Mouse (Mus musculus): ENCODE data around the gene Pald1. TPM values are rescaled to one million over a fixed set of nuclear protein-coding genes. Genes with fewer than 3 reads are reported as not detected.

Gene Pald1
- polyA plus RNA-seq, 1 experiment: 6.8 TPM

DNA sequence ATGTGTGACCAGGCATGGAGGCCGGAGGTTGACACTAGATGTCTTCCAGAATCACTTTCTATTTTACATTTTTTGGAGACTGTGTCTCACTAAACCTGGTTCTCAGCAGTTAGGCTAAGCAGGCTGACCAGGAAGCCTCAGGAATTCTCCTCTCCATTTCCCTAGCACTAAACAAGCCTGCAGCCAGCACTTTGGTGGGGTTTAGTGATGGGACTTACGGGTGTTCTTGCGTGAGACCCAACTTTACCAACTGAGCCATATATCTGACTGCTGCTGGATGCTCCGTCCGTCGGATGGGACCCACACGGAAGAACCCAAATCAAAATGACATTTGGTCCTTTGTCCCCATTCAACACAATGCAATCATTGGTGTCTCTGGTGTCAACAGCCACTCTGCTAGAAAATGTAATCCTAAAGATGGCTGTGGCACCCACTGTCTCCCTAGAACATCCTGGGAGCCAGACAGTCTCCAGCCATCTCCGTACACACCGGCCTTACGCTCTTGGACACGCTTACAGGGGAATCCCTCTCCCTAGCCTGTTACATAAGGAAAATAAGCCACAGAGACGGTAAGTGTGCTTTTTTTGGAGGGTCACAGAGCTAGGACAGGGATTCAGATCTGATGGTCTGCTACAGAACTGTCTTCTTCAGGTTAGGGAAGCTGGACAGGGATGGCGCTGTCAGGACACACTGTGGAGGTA is 3.8 kb downstream of the Pald1 start:
- peaks cover 11% of the 10 kb centered on the region; the same call in 1 of the 2 replicates for H3K27me3 ChIP-seq (ENCODE audit: control insufficient read depth, insufficient read depth, low read length)
- 96% methylated on average over 13 of the region's 13 CpGs for WGBS
- H3K4me1 ChIP-seq (replicated peaks; ENCODE audit: control insufficient read depth, insufficient read depth, low read length): no peaks in the 10 kb centered on the region; the same call in 1 of the 2 replicates
- no peak overlapping the region for H3K27ac ChIP-seq (ENCODE audit: control insufficient read depth, insufficient read depth, low read length)
- TF ChIP-seq CTCF (IDR thresholded peaks at IDR 0.05; ENCODE audit: borderline replicate concordance, control insufficient read depth, extremely low read depth, insufficient read depth, low read length, poor library complexity) (no peak), POLR2A (IDR thresholded peaks at IDR 0.05; ENCODE audit: control insufficient read depth, extremely low read depth, insufficient read depth, low read length, poor library complexity) (no peak)
- no peaks in the 10 kb centered on the region for H3K36me3 ChIP-seq (ENCODE audit: control insufficient read depth, insufficient read depth, low read length)
- no peak for DNase-seq
- no peak overlapping the region for H3K4me3 ChIP-seq (ENCODE audit: control insufficient read depth, insufficient read depth, low read length)

DNA sequence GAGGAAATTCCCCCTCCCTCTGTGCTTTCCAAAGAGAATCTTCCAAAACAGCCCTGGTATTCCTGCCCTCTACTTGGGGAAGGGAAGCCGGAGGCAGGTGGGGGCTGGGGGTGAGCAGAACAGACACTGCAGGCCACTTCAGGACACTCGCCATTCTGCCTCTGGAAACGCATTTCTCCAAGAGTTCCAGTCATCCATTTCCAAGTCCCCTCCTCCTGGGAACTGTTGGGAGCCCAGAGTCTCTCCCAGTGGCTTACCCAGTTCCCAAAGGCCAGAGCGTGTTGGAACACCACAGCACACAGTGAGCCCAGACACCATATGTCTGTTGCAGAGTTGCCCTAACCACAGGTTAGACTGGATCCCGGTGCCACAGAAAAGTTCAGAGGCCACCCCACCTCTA is 4.6 kb downstream of the Pald1 start:
- H3K4me1 ChIP-seq (replicated peaks; ENCODE audit: control insufficient read depth, insufficient read depth, low read length): no peaks in the 10 kb centered on the region; the same call in 1 of the 2 replicates

DNA sequence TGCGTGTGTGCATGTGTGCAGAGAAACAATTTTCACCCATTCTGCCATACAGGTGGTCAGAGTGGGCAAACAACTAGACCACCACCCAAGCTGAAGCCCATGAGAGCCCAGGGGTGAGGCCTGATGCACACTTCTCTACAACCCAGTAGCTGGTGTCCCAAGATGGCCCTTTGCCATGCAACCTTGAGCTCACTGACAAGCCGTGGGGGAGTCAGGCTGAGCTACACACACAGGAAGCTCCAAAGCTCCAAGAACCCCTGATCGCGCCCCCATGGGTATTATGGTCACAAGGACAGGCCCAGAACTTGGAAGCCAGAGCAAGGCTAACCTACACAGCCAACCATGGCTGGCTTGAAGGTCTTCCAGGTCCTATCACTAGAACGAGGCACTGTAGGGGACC is 5.3 kb downstream of the Pald1 start:
- Histone ChIP-seq H3K4me3 (ENCODE audit: control insufficient read depth, insufficient read depth, low read length) (no peak overlapping the region), H3K27ac (ENCODE audit: control insufficient read depth, insufficient read depth, low read length) (no peak overlapping the region), H3K36me3 (ENCODE audit: control insufficient read depth, insufficient read depth, low read length) (no peaks in the 10 kb centered on the region), H3K4me1 (replicated peaks; ENCODE audit: control insufficient read depth, insufficient read depth, low read length) (no peaks in the 10 kb centered on the region), H3K27me3 (ENCODE audit: control insufficient read depth, insufficient read depth, low read length) (peaks cover 11% of the 10 kb centered on the region; the same call in 1 of the 2 replicates)
- DNase-seq: no peak
- 89% methylated on average over 5 of the region's 5 CpGs for WGBS
- TF ChIP-seq POLR2A (IDR thresholded peaks at IDR 0.05; ENCODE audit: control insufficient read depth, extremely low read depth, insufficient read depth, low read length, poor library complexity) (no peak), CTCF (IDR thresholded peaks at IDR 0.05; ENCODE audit: borderline replicate concordance, control insufficient read depth, extremely low read depth, insufficient read depth, low read length, poor library complexity) (no peak)

More for the DNA sequence above, 4.6 kb downstream of the Pald1 start:
- no peaks in the 10 kb centered on the region for H3K36me3 ChIP-seq (ENCODE audit: control insufficient read depth, insufficient read depth, low read length)
- peaks cover 11% of the 10 kb centered on the region; the same call in 1 of the 2 replicates for H3K27me3 ChIP-seq (ENCODE audit: control insufficient read depth, insufficient read depth, low read length)
- H3K4me3 ChIP-seq (ENCODE audit: control insufficient read depth, insufficient read depth, low read length): no peak overlapping the region
- DNase-seq: no peak
- no peak overlapping the region for H3K27ac ChIP-seq (ENCODE audit: control insufficient read depth, insufficient read depth, low read length)
- 93% methylated on average over 5 of the region's 5 CpGs for WGBS
- no peak for TF ChIP-seq CTCF (IDR thresholded peaks at IDR 0.05; ENCODE audit: borderline replicate concordance, control insufficient read depth, extremely low read depth, insufficient read depth, low read length, poor library complexity)
- TF ChIP-seq POLR2A (IDR thresholded peaks at IDR 0.05; ENCODE audit: control insufficient read depth, extremely low read depth, insufficient read depth, low read length, poor library complexity): no peak

DNA sequence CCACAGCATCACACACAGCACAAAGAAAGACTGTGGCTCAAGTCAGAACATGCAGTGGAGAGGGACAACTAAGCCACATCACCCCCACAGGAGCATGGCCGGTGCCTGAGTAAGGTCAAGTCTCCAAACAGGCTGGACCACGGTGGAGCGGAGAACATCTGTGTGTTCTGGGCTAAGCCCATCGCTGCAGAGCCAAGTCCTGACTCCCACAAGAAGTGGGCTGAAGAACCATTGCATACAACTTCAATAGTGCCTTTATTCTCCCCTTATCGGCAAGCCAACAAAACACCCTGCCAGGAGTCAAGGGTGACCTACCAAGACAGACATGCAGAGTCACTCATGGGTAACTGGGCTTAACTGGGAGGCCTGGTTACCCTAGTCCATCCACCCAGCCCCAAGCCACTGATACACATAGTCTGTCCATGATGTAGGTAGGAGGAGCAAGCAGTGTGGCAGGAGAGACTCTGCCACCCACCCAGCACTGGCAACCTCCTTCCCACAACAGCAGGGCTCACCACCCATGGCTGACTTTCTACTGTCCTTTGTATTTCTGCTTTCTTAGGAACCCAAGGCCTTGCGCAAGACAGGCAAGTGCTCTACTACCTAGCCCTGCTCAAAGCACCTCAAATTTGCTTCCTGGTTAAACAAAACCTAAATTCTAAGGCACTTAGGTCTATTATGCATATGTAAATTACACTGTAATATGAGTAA is 8.4 kb downstream of the Pald1 start:
- Histone ChIP-seq H3K4me1 (replicated peaks; ENCODE audit: control insufficient read depth, insufficient read depth, low read length) (no peaks in the 10 kb centered on the region), H3K36me3 (ENCODE audit: control insufficient read depth, insufficient read depth, low read length) (no peaks in the 10 kb centered on the region), H3K27ac (ENCODE audit: control insufficient read depth, insufficient read depth, low read length) (no peak overlapping the region), H3K27me3 (ENCODE audit: control insufficient read depth, insufficient read depth, low read length) (no peaks in the 10 kb centered on the region), H3K4me3 (ENCODE audit: control insufficient read depth, insufficient read depth, low read length) (no peak overlapping the region)
- no peak for DNase-seq
- WGBS: 93% methylated on average over 6 of the region's 6 CpGs
- TF ChIP-seq POLR2A (IDR thresholded peaks at IDR 0.05; ENCODE audit: control insufficient read depth, extremely low read depth, insufficient read depth, low read length, poor library complexity) (no peak), CTCF (IDR thresholded peaks at IDR 0.05; ENCODE audit: borderline replicate concordance, control insufficient read depth, extremely low read depth, insufficient read depth, low read length, poor library complexity) (no peak)

DNA sequence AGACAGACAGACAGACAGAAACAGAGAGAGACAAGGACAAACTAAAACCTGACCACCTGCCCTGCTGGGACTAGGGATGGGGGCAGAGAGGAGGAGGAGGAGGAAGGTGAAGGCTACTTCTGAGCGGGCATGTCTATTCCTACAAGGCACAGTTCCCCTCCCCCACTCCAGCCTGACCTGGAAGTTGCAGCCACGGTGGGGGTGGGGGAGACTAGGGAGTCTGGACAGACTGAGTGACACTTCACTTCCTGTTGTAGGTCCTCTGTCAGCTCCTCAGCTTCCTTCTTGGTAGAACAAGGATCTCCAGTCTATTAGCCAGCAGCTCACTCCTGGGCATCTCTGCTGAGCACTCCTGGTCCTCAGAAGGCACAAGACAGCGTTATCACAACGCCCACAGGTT is 9.3 kb downstream of the Pald1 start:
- TF ChIP-seq CTCF (IDR thresholded peaks at IDR 0.05; ENCODE audit: borderline replicate concordance, control insufficient read depth, extremely low read depth, insufficient read depth, low read length, poor library complexity) (no peak), POLR2A (IDR thresholded peaks at IDR 0.05; ENCODE audit: control insufficient read depth, extremely low read depth, insufficient read depth, low read length, poor library complexity) (no peak)
- no peaks in the 10 kb centered on the region for H3K4me1 ChIP-seq (replicated peaks; ENCODE audit: control insufficient read depth, insufficient read depth, low read length)
- 30% methylated on average over 4 of the region's 4 CpGs for WGBS
- no peaks in the 10 kb centered on the region for H3K27me3 ChIP-seq (ENCODE audit: control insufficient read depth, insufficient read depth, low read length)
- no peak for DNase-seq
- no peak overlapping the region for H3K4me3 ChIP-seq (ENCODE audit: control insufficient read depth, insufficient read depth, low read length)
- no peaks in the 10 kb centered on the region for H3K36me3 ChIP-seq (ENCODE audit: control insufficient read depth, insufficient read depth, low read length)
- H3K27ac ChIP-seq (ENCODE audit: control insufficient read depth, insufficient read depth, low read length): no peak overlapping the region

DNA sequence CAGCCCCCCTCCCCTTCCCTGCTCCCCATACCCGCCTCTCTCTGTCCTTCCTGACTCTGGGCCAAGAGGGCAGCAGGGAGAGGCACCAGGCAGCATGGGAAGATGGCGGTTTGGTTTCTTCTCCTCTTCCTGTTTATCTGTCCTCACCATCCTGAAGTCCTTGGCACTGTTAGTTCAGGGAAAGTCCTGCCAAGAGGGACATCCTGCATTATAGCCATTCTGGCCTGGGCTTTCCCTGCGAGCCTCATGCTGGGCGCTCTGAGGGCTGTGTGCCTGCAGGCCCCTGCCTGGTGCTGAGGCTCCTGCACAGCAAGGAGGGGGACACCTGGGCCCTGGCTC is 10.8 kb downstream of the Pald1 start:
- no peaks in the 10 kb centered on the region for H3K27me3 ChIP-seq (ENCODE audit: control insufficient read depth, insufficient read depth, low read length)
- 91% methylated on average over 4 of the region's 4 CpGs for WGBS
- TF ChIP-seq POLR2A (IDR thresholded peaks at IDR 0.05; ENCODE audit: control insufficient read depth, extremely low read depth, insufficient read depth, low read length, poor library complexity) (no peak), CTCF (IDR thresholded peaks at IDR 0.05; ENCODE audit: borderline replicate concordance, control insufficient read depth, extremely low read depth, insufficient read depth, low read length, poor library complexity) (no peak)
- no peak overlapping the region for H3K27ac ChIP-seq (ENCODE audit: control insufficient read depth, insufficient read depth, low read length)
- H3K4me1 ChIP-seq (replicated peaks; ENCODE audit: control insufficient read depth, insufficient read depth, low read length): no peaks in the 10 kb centered on the region
- no peaks in the 10 kb centered on the region for H3K36me3 ChIP-seq (ENCODE audit: control insufficient read depth, insufficient read depth, low read length)
- H3K4me3 ChIP-seq (ENCODE audit: control insufficient read depth, insufficient read depth, low read length): no peak overlapping the region
- no peak for DNase-seq

All from thymus, adult 2 months (tissue).